Mouse (Mus musculus) ovary, adult 10 weeks (tissue): Measurements from ENCODE around the gene Ing3. TPM values are rescaled to one million over a fixed set of nuclear protein-coding genes. Genes with fewer than 3 reads are reported as not detected.

Experiments used
- polyA plus RNA-seq: library from polyadenylated mRNA; stranded (reverse); fragments of 350-450 nt; fragmentation: Illumina TruSeq; extraction: RNeasy Lipid Tissue Mini Kit (QIAGEN cat#74804); gene quantifications from one replicate; pipeline ENCODE4 v1.2.3, GENCODE M21; 2014

The Ing3 gene
- polyA plus RNA-seq = 84.9 TPM

GRCm38 (mm10) chr6:21949226-21949731 lies at the start of gene Ing3:
Gene Ing3, plus strand, starts transcription at chr6:21949571.

GRCm38 (mm10) chr6:21985732-21986540 lies 36.6 kb downstream of the Ing3 start, which contains the start of gene Cped1:
Gene Cped1, plus strand, starts transcription at chr6:21985916.

Other genes starting within 250 kb of the Ing3 start
- 77.5 TPM for gene Tspan12, start 97.1 kb upstream of the Ing3 start, polyA plus RNA-seq
- gene Cped1, start 36.3 kb downstream of the Ing3 start, polyA plus RNA-seq = 369 TPM